Mouse (Mus musculus): ENCODE data around the gene Gm14124. TPM values are rescaled to one million over a fixed set of nuclear protein-coding genes. Genes with fewer than 3 reads are reported as not detected.

The Gm14124 gene
- polyA plus RNA-seq, 1 experiment from 2014 or later: 0.05 TPM

DNA sequence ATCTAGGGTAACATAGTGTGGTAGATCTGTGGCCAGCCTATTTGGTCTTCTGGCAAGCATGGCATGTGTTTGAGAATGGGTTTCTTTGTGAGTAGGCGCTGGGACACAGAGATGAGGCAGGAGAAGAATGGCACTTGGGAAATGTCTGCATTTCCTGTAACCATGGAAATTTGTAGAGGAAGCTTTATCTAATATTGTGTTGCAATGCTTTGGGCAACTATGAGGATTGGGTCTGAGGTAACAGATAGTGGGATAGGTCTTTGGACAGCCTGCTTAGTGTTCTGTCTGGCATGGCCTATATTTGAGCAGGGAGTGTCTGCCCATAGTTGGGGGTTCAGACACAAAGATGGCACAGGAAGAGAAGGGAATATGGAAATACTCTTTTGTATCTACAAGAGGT is 61.7 kb downstream of the Gm14124 start:
- Histone ChIP-seq H3K9me3 (peaks cover 88% of the 10 kb centered on the region), H3K27me3 (ENCODE audit: poor library complexity, severe bottlenecking) (no peaks in the 10 kb centered on the region), H3K27ac (no peak overlapping the region), H3K36me3 (replicated peaks) (peaks cover 77% of the 10 kb centered on the region), H3K4me1 (no peaks in the 10 kb centered on the region), H3K4me3 (no peak overlapping the region)
- WGBS: 88% methylated on average over 1 of the region's 1 CpGs
- no peak for DNase-seq (ENCODE audit: extremely low spot score, low spot score)

Other genes with a start within 250 kb of the Gm14124 start
- 5.3 and 7.4 TPM in 2 replicates for gene Zfp120, start 120.8 kb upstream of the Gm14124 start, polyA plus RNA-seq (2016; fragmentation: Nextera tagmentation; extraction: Ambion mirVana)
- gene Gm10770, start 77.8 kb upstream of the Gm14124 start, polyA plus RNA-seq (2016; fragmentation: Nextera tagmentation; extraction: Ambion mirVana): not detected in 2 replicates
- not detected in 2 replicates for gene Gm14139, start 75.8 kb upstream of the Gm14124 start, polyA plus RNA-seq (2016; fragmentation: Nextera tagmentation; extraction: Ambion mirVana)
- 10.2 and 10.7 TPM in 2 replicates for gene Zfp937, start 39.4 kb upstream of the Gm14124 start, polyA plus RNA-seq (2016; fragmentation: Nextera tagmentation; extraction: Ambion mirVana)
- 4.2 and 5.0 TPM in 2 replicates for gene Gm21994, start 1.9 kb upstream of the Gm14124 start, polyA plus RNA-seq (2016; fragmentation: Nextera tagmentation; extraction: Ambion mirVana)
- 1.3 and 1.4 TPM in 2 replicates for gene Gm10130, start 66.2 kb downstream of the Gm14124 start, polyA plus RNA-seq (2016; fragmentation: Nextera tagmentation; extraction: Ambion mirVana)
- 7.6 and 8.4 TPM in 2 replicates for gene 3300002I08Rik, start 105.2 kb downstream of the Gm14124 start, polyA plus RNA-seq (2016; fragmentation: Nextera tagmentation; extraction: Ambion mirVana)
- gene Zfp442, start 194.0 kb downstream of the Gm14124 start, polyA plus RNA-seq (2016; fragmentation: Nextera tagmentation; extraction: Ambion mirVana): 9.2 and 11.1 TPM in 2 replicates
- gene Zfp345, start 227.6 kb downstream of the Gm14124 start, polyA plus RNA-seq (2016; fragmentation: Nextera tagmentation; extraction: Ambion mirVana): 0.07 TPM in 1 of 2 replicates, not detected in the other